Mouse (Mus musculus) liver, adult 2 months (tissue): ENCODE data around the gene Eri3.

Experiments
- CTCF ChIP-seq: fragments of 200-500 bp; IDR thresholded peaks from 2 replicates; pipeline ENCODE4 v1.5.1; 2011; ENCODE audit warnings: low read depth, low read length, control low read depth
- POLR2A ChIP-seq: fragments of 200-500 bp; IDR thresholded peaks from 2 replicates; pipeline ENCODE4 v1.6.1; 2011; ENCODE audit warnings: low read length, control low read depth; ENCODE audit not compliant: insufficient read depth; ENCODE audit errors: extremely low read depth

DNA sequence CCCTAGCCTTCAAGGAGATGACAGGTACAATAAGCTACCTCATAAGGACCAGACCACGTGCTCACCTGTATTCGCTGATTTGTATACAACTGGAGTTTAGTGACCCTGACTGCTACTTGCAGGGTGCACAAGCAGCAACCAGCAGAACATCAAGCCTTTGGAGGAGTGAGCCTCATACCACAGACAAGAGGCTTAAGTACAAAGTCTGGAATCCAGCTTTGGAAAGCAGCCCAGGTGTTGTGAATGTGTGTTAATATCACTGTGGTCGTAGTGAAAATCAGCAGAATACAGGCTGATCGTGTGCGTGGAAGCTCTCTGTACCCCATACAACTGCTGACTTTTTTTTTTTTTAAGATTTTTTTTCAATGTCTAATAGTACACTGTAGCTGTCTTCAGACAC lies 109.8 kb downstream of the Eri3 start:
- TF ChIP-seq POLR2A = no peak
- TF ChIP-seq CTCF = no peak
